Comparison of ENCODE assay signal across 27 mouse cellular contexts in the genomic region with DNA sequence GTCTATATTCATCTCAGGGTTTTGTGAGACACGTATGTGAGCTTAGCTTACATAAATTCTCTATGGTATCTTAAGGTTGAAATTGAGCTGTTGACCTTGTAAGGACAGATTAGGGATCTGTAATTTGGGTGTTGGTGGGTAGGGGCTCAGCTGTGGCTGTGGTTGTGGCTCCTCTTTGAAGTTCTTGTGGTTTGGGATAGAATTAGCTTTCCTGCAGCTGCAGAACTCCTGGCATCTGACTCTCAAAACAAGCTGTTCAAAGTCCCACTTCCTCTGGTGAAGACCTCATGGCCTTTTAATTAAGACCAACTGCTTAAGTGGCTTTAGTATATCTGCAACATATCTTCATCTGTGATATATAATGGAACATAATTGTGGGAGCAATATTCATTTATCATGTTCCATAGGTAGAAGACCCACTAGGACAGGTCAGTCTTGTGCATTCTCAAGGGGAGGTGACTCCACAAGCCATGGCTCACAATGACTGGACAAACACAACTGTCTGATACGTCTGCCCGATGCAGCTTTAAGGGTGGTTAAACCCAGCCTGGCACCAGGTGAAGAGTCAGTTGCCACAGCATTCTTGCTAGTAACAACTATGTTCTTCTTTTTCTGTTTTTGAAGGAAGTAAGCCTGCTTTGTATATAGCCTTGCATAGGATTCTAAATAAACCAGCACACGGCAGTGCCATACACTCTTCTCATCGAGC. TPM values are rescaled to one million over a fixed set of nuclear protein-coding genes. Genes with fewer than 3 reads are reported as not detected.
A peak's percentile ranks its signal among the peaks of the same experiment; 100 is the strongest.
DNase-seq lines count a peak whose midpoint lies in the region.
"Had no signal": no experiment of that assay in that cellular context is flagged by ENCODE, and none has a peak within 500 bp of the region (broad histone marks: within the 10 kb centered on the region; RNA-seq: fewer than 3 reads in every experiment).

No protein-coding gene starts in this region.

- DNase-seq in spleen, postnatal 36 days (ENCODE audit: low spot score in 2 of 2): peak; percentile 24 to 37
- no peak for DNase-seq in spleen, postnatal 4 days (ENCODE audit: low spot score in 2 of 2)
- DNase-seq in induced T-regulatory cell, adult 2 months (ENCODE audit: low read depth): peak; percentile 10
- peak; percentile 56 for DNase-seq in thymus, postnatal 0 days (ENCODE audit: low spot score)
- DNase-seq in adrenal gland, postnatal 10 days: no peak
- DNase-seq in right cerebral cortex, postnatal 4 days: no peak
- no peak for DNase-seq in left cerebral cortex, adult 18-20 months (ENCODE audit: low spot score in 2 of 2)
- DNase-seq: adrenal gland, adult 2 months; cerebellum, adult 2 months; cerebellum, postnatal 25 days; embryo, embryonic 11 days; gastrocnemius, postnatal 10 days; heart, postnatal 10 days; kidney, adult 8-10 months; kidney, postnatal 10 days; liver, embryonic 13.5 days; lung, embryonic 14.5 days; right cerebral cortex, adult 18-20 months had no signal

RNA-seq across cellular contexts. Expression of a gene that starts 27.4 kb away (rescaled TPM):
- 48.2 and 54.7 TPM in 2 replicates for polyA plus RNA-seq in thymus, postnatal 0 days (2015; fragmentation: Nextera tagmentation; extraction: Ambion mirVana)
- total RNA-seq in adrenal gland, postnatal 10 days (2021): 1 to 10 TPM; 4.8 to 6.6 TPM
- 10 to 100 TPM; 22.5 to 23.4 TPM for total RNA-seq in left cerebral cortex, adult 18-20 months (2021)
- total RNA-seq: MEL had no signal

RNA-seq across cellular contexts. Expression of a gene that starts 36.0 kb away (rescaled TPM):
- polyA plus RNA-seq in thymus, postnatal 0 days (2015; fragmentation: Nextera tagmentation; extraction: Ambion mirVana): 19.2 and 36.5 TPM in 2 replicates
- total RNA-seq in adrenal gland, postnatal 10 days (2021): 100 to 1,000 TPM in 1 of 2 experiments, 10 to 100 TPM in 1; 69.7 to 135 TPM
- 10 to 100 TPM; 11.2 to 15.1 TPM for total RNA-seq in left cerebral cortex, adult 18-20 months (2021)
- total RNA-seq: MEL had no signal

RNA-seq across cellular contexts. Expression of a gene that starts 53.6 kb away (rescaled TPM):
- polyA plus RNA-seq in thymus, postnatal 0 days (2015; fragmentation: Nextera tagmentation; extraction: Ambion mirVana): 4.0 and 4.7 TPM in 2 replicates
- total RNA-seq in adrenal gland, postnatal 10 days (2021): under 1 TPM in 1 of 2 experiments, not detected in 1; 0.12 TPM
- under 1 TPM in 1 of 2 experiments, not detected in 1; 0.60 TPM for total RNA-seq in left cerebral cortex, adult 18-20 months (2021)
- total RNA-seq: adrenal gland, adult 2 months; gastrocnemius, postnatal 10 days; heart, adult 18-20 months; heart, postnatal 10 days; MEL; midbrain, postnatal 0 days had no signal
- polyA plus RNA-seq: adrenal gland, adult 2 months; forebrain, embryonic 14.5 days; frontal cortex, adult 2 months; heart, embryonic 12.5 days; hindbrain, embryonic 12.5 days; inflammation-experienced regulatory T-cells, adult 6 months; lung, embryonic 14.5 days; midbrain, postnatal 0 days; neural tube, embryonic 15.5 days had no signal

Comparison
In these comparisons a context has a peak if more than half of its experiments do, and no peak if none do; other contexts are left out.
1. DNase-seq: peak in spleen, postnatal 36 days (2 of 2), induced T-regulatory cell, adult 2 months (single experiment) and thymus, postnatal 0 days (single experiment); none in spleen, postnatal 4 days (0 of 2), adrenal gland, postnatal 10 days (single experiment), right cerebral cortex, postnatal 4 days (single experiment) and left cerebral cortex, adult 18-20 months (0 of 2).
2. RNA of a gene that starts 36.0 kb away (total RNA-seq): 69.7 to 135 TPM in adrenal gland, postnatal 10 days; 11.2 to 15.1 TPM in left cerebral cortex, adult 18-20 months; every median in the first group is over 4 times any median in the second.